Mouse (Mus musculus) hindbrain, embryonic 16.5 days (tissue): ENCODE measurements around the gene Dlk2. TPM values are rescaled to one million over a fixed set of nuclear protein-coding genes. Genes with fewer than 3 reads are reported as not detected.

Source experiments
- ATAC-seq: fragments of 200-750 bp; cut with Nextera tagmentation; 2 replicates; pipeline ENCODE4 v1.8.0; 2017; ENCODE audit warnings: moderate TSS enrichment, moderate library complexity
- H3K27ac ChIP-seq: fragments of 300-500 bp; sonication (generic); 2 replicates; pipeline ENCODE4 v1.5.1; 2014; ENCODE audit warnings: low read depth, mild to moderate bottlenecking, control low read depth, low read length, moderate library complexity
- H3K27me3 ChIP-seq: fragments of 300-500 bp; sonication (generic); replicated peaks from 2 replicates; pipeline ENCODE4 v1.6.1; 2014; ENCODE audit warnings: low read length; ENCODE audit not compliant: control insufficient read depth, insufficient read depth
- H3K36me3 ChIP-seq: fragments of 300-500 bp; sonication (generic); 2 replicates; pipeline ENCODE4 v1.6.1; 2014; ENCODE audit warnings: mild to moderate bottlenecking, low read length, moderate library complexity, mixed read lengths; ENCODE audit not compliant: control insufficient read depth, insufficient read depth
- H3K4me1 ChIP-seq: fragments of 300-500 bp; sonication (generic); 2 replicates; pipeline ENCODE4 v1.6.1; 2014; ENCODE audit warnings: low read depth, low read length; ENCODE audit not compliant: control insufficient read depth, insufficient read depth
- H3K4me2 ChIP-seq: fragments of 300-500 bp; sonication (generic); 2 replicates; pipeline ENCODE4 v1.6.1; 2014; ENCODE audit warnings: mild to moderate bottlenecking, low read length, control low read depth, moderate library complexity
- H3K4me3 ChIP-seq: fragments of 300-500 bp; sonication (generic); 2 replicates; pipeline ENCODE4 v1.5.1; 2014; ENCODE audit warnings: mild to moderate bottlenecking, low read length, control low read depth, moderate library complexity
- H3K9ac ChIP-seq: fragments of 300-500 bp; sonication (generic); 2 replicates; pipeline ENCODE4 v1.6.1; 2014; ENCODE audit warnings: low read depth, mild to moderate bottlenecking, control low read depth, low read length, moderate library complexity
- H3K9me3 ChIP-seq: fragments of 300-500 bp; sonication (generic); 2 replicates; pipeline ENCODE4 v1.6.1; 2014; ENCODE audit warnings: mild to moderate bottlenecking, low read length, moderate library complexity; ENCODE audit not compliant: control insufficient read depth
- WGBS: fragments of 180-500 bp; shearing (Covaris S2); extraction: QIAGEN DNeasy Blood & Tissue Kit; methylation state at CpG from one replicate; pipeline ENCODE4 v1.1.7; 2014; 5-methylcytosine and 5-hydroxymethylcytosine counted together
- polyA plus RNA-seq: library from polyadenylated mRNA; unstranded; fragments of >200 nt; fragmentation: Nextera tagmentation; extraction: Ambion mirVana; gene quantifications from 2 replicates; pipeline ENCODE4 v1.2.1, GENCODE M21; 2015

Gene Dlk2
- polyA plus RNA-seq, 1 experiment from 2014 or later = 26.8 TPM

DNA sequence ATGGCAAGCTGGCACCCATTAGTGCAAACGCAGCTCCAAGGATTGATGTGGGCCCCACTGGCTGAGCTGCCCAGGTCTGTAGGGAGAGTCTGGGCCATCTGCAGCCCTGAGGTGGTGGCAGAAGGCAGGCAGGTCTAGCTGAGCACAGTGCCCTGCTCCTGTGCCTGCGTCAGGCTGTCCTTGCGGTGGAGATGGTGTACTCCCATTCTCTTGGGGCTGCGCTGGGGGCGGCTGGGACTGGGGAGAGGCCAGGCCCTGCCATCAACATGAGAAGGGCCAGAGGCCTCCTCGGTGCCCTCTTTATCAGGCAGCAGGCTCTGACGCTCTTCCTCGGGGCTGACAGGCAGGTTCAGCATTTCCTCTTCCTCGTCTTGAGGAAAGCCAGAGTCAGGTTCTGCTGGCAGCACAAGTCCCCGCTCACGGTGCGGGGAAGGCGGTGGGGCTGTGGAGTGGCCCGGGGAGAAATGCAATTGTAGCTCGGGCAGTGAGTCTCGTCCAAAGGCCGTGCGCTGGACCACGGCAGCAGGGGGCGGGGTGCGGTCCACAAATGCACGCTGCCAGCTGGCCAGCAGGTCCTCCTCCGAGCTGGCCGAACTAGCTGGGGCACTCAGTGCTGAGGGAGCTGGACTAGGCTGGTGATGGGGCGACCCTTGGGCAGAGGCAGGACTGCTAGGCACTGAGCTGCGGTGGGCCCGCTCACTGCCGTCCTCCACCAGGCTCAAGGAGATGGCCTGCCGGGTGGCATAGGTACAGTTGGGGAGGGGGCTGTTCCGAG is 38.8 kb upstream of the Dlk2 start:
- no peak overlapping the region for H3K27ac ChIP-seq
- peaks cover 10% of the 10 kb centered on the region for H3K4me1 ChIP-seq
- H3K4me2 ChIP-seq = no peak overlapping the region
- peaks cover 11% of the 10 kb centered on the region for H3K36me3 ChIP-seq
- no peak overlapping the region for H3K9ac ChIP-seq
- H3K4me3 ChIP-seq = no peak overlapping the region
- no peak for ATAC-seq
- 79% methylated on average over 30 of the region's 30 CpGs for WGBS
- H3K27me3 ChIP-seq = no peaks in the 10 kb centered on the region
- no peaks in the 10 kb centered on the region for H3K9me3 ChIP-seq

DNA sequence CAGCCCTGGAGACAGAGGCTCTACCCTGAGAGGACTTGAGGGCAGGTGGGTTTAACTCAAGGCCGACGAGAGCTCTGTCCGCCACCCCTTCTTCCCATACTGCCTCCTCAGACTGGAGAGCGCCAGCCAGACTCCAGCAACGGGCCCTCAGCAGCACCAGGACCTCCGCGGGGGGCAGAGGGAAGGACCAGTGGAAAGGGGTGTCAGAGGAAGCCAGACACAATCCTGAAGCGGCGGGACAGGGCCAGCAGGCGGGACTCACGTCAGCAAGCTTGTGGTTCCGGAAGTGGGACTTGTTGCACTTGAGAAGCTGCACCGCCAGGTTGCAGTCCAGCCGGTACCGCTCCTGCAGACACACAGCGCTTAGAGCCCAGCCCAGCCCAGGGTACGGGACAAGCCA is 37.5 kb upstream of the Dlk2 start:
- peaks cover 13% of the 10 kb centered on the region for H3K36me3 ChIP-seq
- no peaks in the 10 kb centered on the region for H3K9me3 ChIP-seq
- 91% methylated on average over 17 of the region's 17 CpGs for WGBS
- H3K27ac ChIP-seq = no peak overlapping the region
- no peak overlapping the region for H3K4me2 ChIP-seq
- no peak for ATAC-seq
- H3K9ac ChIP-seq = no peak overlapping the region
- H3K4me1 ChIP-seq = peaks cover 6% of the 10 kb centered on the region; the same call in 1 of the 2 replicates
- H3K4me3 ChIP-seq = no peak overlapping the region
- H3K27me3 ChIP-seq = no peaks in the 10 kb centered on the region

DNA sequence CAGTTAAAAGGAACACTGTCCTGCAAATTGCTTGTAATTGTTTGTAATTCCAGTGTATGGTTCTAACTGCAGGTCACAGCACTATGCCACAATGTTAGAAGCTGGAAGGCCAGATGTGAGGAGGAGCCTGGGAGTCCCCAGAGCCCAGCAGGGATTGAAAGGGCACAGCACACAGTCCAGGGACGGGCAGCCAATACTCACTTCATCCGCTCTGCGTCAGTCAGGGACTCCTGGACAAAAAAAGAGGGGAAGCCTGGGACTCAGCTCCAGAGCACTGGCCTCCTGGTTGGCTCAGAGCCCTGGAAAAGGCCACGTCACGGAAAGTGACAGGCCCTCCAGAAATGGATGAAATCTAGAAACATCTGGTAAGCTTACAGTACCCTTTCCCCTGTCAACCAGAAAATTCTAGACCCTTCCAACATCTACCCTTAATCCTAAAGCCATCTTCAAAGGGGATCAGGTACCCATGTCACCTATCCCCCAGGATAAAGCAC is 35.0 kb upstream of the Dlk2 start:
- Histone ChIP-seq H3K4me1 (no peaks in the 10 kb centered on the region), H3K9me3 (no peaks in the 10 kb centered on the region), H3K4me2 (no peak overlapping the region), H3K9ac (no peak overlapping the region), H3K36me3 (peaks cover 13% of the 10 kb centered on the region), H3K27ac (no peak overlapping the region), H3K27me3 (no peaks in the 10 kb centered on the region), H3K4me3 (no peak overlapping the region)
- ATAC-seq = no peak
- 84% methylated on average over 5 of the region's 5 CpGs for WGBS

DNA sequence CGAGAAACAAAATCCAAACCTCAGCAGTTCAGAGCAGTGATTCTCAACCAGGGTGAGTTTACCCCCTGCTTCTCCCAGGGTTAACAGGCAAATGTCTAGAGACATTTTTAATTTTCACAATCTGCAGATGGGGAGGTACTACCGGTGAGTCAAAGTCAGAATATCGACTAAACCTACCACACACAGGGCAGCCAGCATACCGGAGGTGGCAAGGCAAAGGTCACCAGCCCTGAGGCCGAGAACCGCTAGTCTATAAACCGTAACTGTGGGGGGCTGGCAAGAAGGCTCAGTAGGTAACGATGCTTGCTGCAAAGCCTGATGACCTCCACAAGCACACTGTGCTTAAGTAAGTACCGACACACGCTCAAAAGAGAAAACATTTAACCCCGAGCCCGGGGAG is 31.7 kb upstream of the Dlk2 start:
- Histone ChIP-seq H3K9me3 (no peaks in the 10 kb centered on the region), H3K27me3 (no peaks in the 10 kb centered on the region), H3K4me1 (no peaks in the 10 kb centered on the region), H3K36me3 (peaks cover 10% of the 10 kb centered on the region), H3K4me3 (no peak overlapping the region), H3K27ac (no peak overlapping the region), H3K9ac (no peak overlapping the region), H3K4me2 (no peak overlapping the region)
- no peak for ATAC-seq
- 82% methylated on average over 12 of the region's 12 CpGs for WGBS

DNA sequence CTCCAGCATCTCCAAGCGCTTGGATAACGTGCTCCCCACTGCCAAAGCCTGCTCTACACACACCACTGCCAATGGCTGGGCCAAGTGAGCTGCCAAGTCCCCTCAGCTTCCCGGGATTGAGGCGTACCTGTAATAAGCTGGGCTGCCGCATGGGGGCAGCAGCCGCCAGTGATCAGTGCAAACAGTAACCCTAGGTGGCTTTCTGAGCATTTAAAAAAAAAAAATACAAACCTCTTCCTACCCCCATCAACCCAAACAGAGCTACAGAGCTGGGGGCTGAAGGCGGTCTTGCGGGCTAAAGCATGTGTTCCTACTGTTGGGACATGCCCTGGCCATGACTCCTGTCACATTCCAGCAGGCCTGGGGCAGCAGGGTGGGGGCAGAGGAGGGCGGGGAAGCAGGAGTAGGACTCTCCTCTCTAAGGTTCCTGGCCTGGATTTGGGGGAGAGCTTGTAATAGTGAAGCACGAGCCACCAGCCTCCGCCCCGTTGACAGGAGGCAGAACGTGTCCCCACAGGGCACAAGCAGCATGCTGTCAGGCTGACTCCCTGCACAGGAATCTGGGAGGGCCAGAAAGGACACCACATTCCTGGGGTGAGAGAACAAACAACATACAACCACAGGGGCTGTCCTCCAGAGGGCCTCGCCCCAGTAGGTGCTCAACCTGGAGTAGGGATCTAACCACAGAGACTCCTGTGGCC is 31.2 kb upstream of the Dlk2 start:
- no peaks in the 10 kb centered on the region for H3K9me3 ChIP-seq
- no peak overlapping the region for H3K27ac ChIP-seq
- H3K4me3 ChIP-seq = no peak overlapping the region
- peaks cover 12% of the 10 kb centered on the region for H3K36me3 ChIP-seq
- H3K9ac ChIP-seq = no peak overlapping the region
- no peak overlapping the region for H3K4me2 ChIP-seq
- no peaks in the 10 kb centered on the region for H3K27me3 ChIP-seq
- 31% methylated on average over 14 of the region's 14 CpGs for WGBS
- ATAC-seq = peak; percentile 65
- no peaks in the 10 kb centered on the region for H3K4me1 ChIP-seq

DNA sequence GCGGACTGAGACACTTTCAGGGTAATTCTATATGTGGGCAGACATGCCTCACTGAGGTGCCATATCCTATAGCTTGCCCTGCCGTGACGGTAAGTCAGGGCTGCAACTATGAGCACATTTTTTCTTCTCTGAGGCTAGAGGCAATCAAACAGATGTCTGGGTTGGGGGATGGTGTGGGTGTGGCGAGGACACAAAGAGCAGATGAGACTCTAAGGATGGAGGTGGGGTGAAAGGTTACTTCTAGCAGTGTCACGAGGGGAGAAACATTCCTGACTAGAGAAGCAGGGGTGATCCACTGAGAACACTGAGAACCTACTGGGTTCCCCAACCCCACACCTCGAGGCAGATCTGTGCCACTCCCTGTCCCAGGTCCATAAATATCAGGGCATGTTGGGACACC is 30.2 kb upstream of the Dlk2 start:
- H3K36me3 ChIP-seq = peaks cover 13% of the 10 kb centered on the region
- H3K9ac ChIP-seq = no peak overlapping the region
- H3K27ac ChIP-seq = no peak overlapping the region
- no peak overlapping the region for H3K4me2 ChIP-seq
- no peak overlapping the region for H3K4me3 ChIP-seq
- no peaks in the 10 kb centered on the region for H3K4me1 ChIP-seq
- H3K27me3 ChIP-seq = no peaks in the 10 kb centered on the region
- 67% methylated on average over 6 of the region's 6 CpGs for WGBS
- H3K9me3 ChIP-seq = no peaks in the 10 kb centered on the region
- ATAC-seq = no peak

DNA sequence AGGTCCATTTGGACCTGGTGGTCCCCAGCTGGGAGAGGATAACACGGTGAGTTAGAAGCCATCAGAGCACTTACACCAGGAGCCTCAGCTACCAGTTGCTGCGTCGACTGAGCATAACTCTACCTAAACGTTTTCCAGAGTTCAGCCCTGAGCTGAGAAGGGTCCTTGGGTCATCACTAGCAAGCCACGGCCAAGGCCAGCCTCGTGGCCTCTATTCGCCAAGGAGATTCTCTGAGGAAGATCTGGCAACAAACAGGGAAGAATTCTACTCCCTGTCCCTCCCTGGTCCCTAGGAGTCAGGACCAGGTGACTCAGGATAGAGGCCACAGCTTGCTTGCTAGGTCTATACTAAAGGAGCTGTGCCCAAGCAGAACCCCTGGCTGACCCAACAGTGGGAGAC is 29.7 kb upstream of the Dlk2 start:
- Histone ChIP-seq H3K27ac (no peak overlapping the region), H3K9ac (no peak overlapping the region), H3K4me3 (no peak overlapping the region), H3K27me3 (no peaks in the 10 kb centered on the region), H3K4me2 (no peak overlapping the region), H3K36me3 (peaks cover 11% of the 10 kb centered on the region), H3K9me3 (no peaks in the 10 kb centered on the region), H3K4me1 (no peaks in the 10 kb centered on the region)
- ATAC-seq = no peak
- 87% methylated on average over 7 of the region's 7 CpGs for WGBS

DNA sequence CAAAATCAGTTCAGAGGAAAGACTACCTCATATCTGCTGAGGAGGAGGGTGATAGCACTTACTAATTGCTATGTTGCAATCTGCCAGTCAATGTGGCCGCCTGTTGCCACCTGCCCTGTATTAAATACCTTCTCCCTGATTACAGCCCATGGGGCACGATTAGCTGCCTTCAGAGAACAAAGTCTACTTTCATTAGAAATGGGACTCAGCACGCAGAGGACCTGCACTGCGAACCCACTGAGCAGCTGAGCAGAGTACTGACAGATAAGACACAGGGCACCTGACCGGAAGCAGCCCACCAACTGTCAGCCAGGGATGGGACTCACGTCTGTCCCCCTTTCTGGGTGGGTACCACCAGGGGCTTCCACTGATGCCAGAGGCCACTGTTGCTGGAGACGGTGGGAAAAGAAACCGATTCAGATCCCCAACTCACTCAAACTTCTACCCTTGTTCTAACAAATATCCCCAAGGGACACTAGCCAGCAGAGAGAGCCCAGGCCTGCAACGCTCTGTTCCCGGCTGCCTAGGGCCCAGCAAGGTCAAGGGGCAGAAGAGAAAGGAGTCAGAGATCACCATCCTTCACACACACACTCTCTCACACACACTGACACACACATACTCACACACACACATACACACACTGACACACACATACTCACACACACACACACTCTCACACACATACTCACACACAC is 29.0 kb upstream of the Dlk2 start:
- Histone ChIP-seq H3K27ac (no peak overlapping the region), H3K9ac (no peak overlapping the region), H3K4me2 (no peak overlapping the region), H3K27me3 (no peaks in the 10 kb centered on the region), H3K4me3 (no peak overlapping the region), H3K9me3 (no peaks in the 10 kb centered on the region), H3K36me3 (peaks cover 7% of the 10 kb centered on the region), H3K4me1 (no peaks in the 10 kb centered on the region)
- 83% methylated on average over 10 of the region's 10 CpGs for WGBS
- ATAC-seq = no peak
